Mouse (Mus musculus) hindbrain, postnatal 0 days (tissue): ENCODE results near the gene Pigu. TPM values are rescaled to one million over a fixed set of nuclear protein-coding genes. Genes with fewer than 3 reads are reported as not detected.
A peak's percentile ranks its signal among the peaks of the same experiment; 100 is the strongest.

ENCODE experiments used
- ATAC-seq: fragments of 200-750 bp; cut with Nextera tagmentation; 2 replicates; pipeline ENCODE4 v1.8.0; 2017; ENCODE audit warnings: mild to moderate bottlenecking, moderate TSS enrichment, moderate library complexity
- DNase-seq: peaks from one replicate; pipeline ENCODE4 v3.0.0-alpha.2; 2015; ENCODE audit warnings: low spot score
- H3K27ac ChIP-seq: fragments of 300-500 bp; sonication (generic); 2 replicates; pipeline ENCODE4 v1.5.1; 2014; ENCODE audit warnings: mild to moderate bottlenecking
- H3K27me3 ChIP-seq: fragments of 300-500 bp; sonication (generic); 2 replicates; pipeline ENCODE4 v1.6.1; 2014; ENCODE audit warnings: low read length, mixed read lengths; ENCODE audit not compliant: insufficient read depth
- H3K36me3 ChIP-seq: fragments of 300-500 bp; sonication (generic); 2 replicates; pipeline ENCODE4 v1.6.1; 2014; ENCODE audit warnings: low read length, mixed read lengths; ENCODE audit not compliant: insufficient read depth
- H3K4me1 ChIP-seq: fragments of 300-500 bp; sonication (generic); 2 replicates; pipeline ENCODE4 v1.6.1; 2014; ENCODE audit warnings: antibody characterized with exemption, low read length, mixed read lengths; ENCODE audit not compliant: insufficient read depth
- H3K4me2 ChIP-seq: fragments of 300-500 bp; sonication (generic); 2 replicates; pipeline ENCODE4 v1.6.1; 2014; ENCODE audit warnings: low read depth, mild to moderate bottlenecking, low read length, moderate library complexity, mixed read lengths
- H3K4me3 ChIP-seq: fragments of 300-500 bp; sonication (generic); 2 replicates; pipeline ENCODE4 v1.5.1; 2014; ENCODE audit warnings: low read length
- H3K9ac ChIP-seq: fragments of 300-500 bp; sonication (generic); replicated peaks from 2 replicates; pipeline ENCODE4 v1.6.1; 2014; ENCODE audit warnings: mild to moderate bottlenecking, low read length, moderate library complexity, mixed read lengths
- H3K9me3 ChIP-seq: fragments of 300-500 bp; sonication (generic); 2 replicates; pipeline ENCODE4 v1.6.1; 2016; ENCODE audit warnings: low read length, mixed read lengths
- CTCF ChIP-seq: IDR thresholded peaks from 2 replicates; pipeline ENCODE4 v1.5.1; 2016; ENCODE audit warnings: antibody characterized with exemption, control low read depth, low read depth
- WGBS: fragments of 180-500 bp; shearing (Covaris S2); extraction: QIAGEN DNeasy Blood & Tissue Kit; methylation state at CpG from one replicate; pipeline ENCODE4 v1.1.7; 2014; 5-methylcytosine and 5-hydroxymethylcytosine counted together
- polyA plus RNA-seq: library from polyadenylated mRNA; unstranded; fragments of >200 nt; fragmentation: Nextera tagmentation; extraction: Ambion mirVana; gene quantifications from 2 replicates; pipeline ENCODE4 v1.2.1, GENCODE M21; 2015
- total RNA-seq: library from RNA; depleted of rRNA; stranded (reverse); fragments of >200 nt; gene quantifications from 2 replicates; pipeline ENCODE4 v1.2.3, GENCODE M21; 2014

The Pigu gene
- total and polyA plus RNA-seq, 2 experiments from 2014 or later = 49.7 to 53.3 TPM

DNA sequence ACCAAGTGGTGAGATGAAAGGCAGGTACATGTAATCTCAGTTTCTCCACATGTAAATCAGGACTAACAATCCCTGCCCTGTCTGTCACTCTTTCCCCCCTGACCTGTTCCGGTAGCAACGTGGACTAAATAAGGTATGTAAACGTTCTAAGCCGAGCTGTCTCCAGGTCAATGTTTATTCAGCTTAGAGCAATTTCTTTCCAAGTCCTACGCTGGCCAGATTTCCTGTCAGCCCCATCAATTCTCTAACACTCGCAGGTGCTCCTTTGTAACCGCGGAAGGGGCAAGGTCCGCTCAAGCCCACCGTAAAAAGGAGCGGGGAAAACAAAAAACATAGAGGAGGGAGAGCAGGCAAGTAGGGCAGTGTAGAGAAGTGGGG lies 23.8 kb upstream of the Pigu start:
- no peak for TF ChIP-seq CTCF
- peak; percentile 34 for DNase-seq
- Histone ChIP-seq H3K4me1 (peaks cover 19% of the 10 kb centered on the region), H3K27me3 (no peaks in the 10 kb centered on the region), H3K4me2 (peak overlapping the region; percentile 93), H3K9ac (peak overlapping the region; percentile 97), H3K9me3 (no peaks in the 10 kb centered on the region), H3K36me3 (0 out of 2 replicates have a peak, but pooled peaks cover 4% of the 10 kb centered on the region), H3K27ac (peak overlapping the region; percentile 100), H3K4me3 (peak overlapping the region; percentile 87)
- no peak for ATAC-seq
- 1% methylated on average over 11 of the region's 11 CpGs for WGBS

DNA sequence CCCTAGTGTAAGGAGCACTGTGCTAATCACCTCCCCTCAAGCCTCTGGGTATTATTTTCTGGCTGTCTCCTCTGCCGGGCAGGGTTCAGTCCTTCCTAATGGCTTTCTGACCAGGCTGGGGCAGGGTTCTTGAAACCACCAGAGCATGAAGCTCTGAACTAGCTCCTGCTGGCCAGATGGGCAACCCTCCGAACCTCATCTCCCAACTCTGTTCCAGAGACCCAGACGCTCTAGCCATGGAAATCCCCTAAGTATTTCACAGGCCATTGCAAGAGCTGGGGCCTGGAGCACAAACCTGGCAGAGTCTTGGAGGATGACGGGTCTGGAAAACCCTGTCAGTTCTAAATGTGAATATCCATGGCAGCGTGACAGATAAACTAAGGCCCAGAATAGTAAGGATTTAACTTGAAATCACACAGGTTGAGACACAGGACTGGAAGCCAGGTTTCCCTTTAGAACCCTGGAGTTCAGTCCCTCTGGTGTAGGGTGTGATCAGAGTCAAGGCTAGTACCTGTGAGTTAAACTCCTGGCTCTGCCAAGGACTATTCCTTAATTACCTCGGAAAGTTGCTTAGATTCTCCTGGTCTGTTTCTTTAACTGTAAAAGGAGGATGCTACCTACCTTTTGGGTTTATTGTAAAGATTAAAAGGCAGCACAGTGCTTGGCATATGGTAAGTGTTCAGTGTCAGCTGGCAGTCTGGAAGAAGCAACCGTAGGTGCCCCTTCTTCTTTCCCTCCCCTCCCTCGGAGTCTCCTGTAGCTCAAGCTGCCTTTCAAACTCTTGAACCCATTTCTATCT lies 23.2 kb upstream of the Pigu start, which contains the start of gene Trp53inp2:
TSS of gene Trp53inp2 (plus strand) at position 799 of the 799 bp plus-strand sequence.
- TF ChIP-seq CTCF = no peak
- peaks cover 19% of the 10 kb centered on the region for H3K4me1 ChIP-seq
- no peaks in the 10 kb centered on the region for H3K27me3 ChIP-seq
- peak within 1 kb of the TSS; percentile 87 for H3K4me3 ChIP-seq
- H3K4me2 ChIP-seq = peak within 1 kb of the TSS; percentile 93
- ATAC-seq = no peak
- DNase-seq = peak; percentile 10
- H3K9ac ChIP-seq = peak within 1 kb of the TSS; percentile 97
- H3K36me3 ChIP-seq = no peaks in the 10 kb centered on the region
- WGBS = 32% methylated on average over 8 of the region's 8 CpGs
- peak within 1 kb of the TSS; percentile 100 for H3K27ac ChIP-seq
- H3K9me3 ChIP-seq = no peaks in the 10 kb centered on the region

DNA sequence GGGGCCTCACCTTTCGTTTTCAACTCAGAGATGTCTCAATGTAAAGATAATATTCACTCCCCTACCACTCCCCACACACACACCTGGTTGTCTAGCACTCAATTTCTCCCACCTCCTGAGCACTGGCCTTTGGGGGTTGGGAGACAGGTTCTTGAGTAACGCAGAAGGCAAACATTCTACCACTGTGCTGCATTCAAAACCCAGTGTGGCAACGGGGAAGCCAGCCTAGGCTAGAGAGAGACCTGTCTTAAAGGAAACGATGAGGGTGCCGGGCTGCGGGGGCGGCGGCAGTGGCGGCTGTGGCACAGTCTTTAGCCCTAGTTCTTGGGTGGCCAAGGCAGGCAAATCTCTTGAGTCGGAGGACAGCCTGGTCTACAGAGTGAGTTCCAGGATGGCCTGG lies 19.0 kb upstream of the Pigu start:
- H3K9ac ChIP-seq = no peak overlapping the region
- H3K9me3 ChIP-seq = no peaks in the 10 kb centered on the region
- ATAC-seq (no peak), DNase-seq (no peak)
- no peaks in the 10 kb centered on the region for H3K27me3 ChIP-seq
- H3K4me2 ChIP-seq = no peak overlapping the region
- H3K4me3 ChIP-seq = no peak overlapping the region
- no peak for TF ChIP-seq CTCF
- no peak overlapping the region for H3K27ac ChIP-seq
- WGBS = 75% methylated on average over 10 of the region's 10 CpGs
- 0 out of 2 replicates have a peak, but pooled peaks cover 5% of the 10 kb centered on the region for H3K4me1 ChIP-seq
- no peaks in the 10 kb centered on the region for H3K36me3 ChIP-seq

DNA sequence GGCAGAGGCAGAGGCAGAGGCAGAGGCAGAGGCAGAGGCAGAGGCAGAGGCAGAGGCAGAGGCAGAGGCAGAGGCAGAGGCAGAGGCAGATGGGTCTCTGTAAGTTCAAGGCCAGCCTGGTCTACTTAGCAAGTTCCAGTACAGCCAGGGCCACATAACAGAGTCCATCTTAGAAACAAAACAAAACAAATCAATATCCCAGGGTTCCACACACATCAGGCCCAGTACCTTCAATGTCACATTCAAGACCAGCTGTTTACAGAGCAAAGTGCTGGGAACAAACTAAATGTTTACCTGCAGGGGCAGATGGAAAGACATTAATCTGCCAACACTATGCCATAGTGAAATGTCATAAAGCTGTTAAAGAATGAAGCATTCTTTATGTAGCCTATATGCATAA lies 17.3 kb upstream of the Pigu start:
- Histone ChIP-seq H3K9me3 (no peaks in the 10 kb centered on the region), H3K36me3 (no peaks in the 10 kb centered on the region), H3K9ac (no peak overlapping the region), H3K27ac (no peak overlapping the region), H3K4me3 (no peak overlapping the region), H3K27me3 (no peaks in the 10 kb centered on the region), H3K4me2 (no peak overlapping the region), H3K4me1 (no peaks in the 10 kb centered on the region)
- no peak for ATAC-seq
- DNase-seq = no peak
- TF ChIP-seq CTCF = no peak

DNA sequence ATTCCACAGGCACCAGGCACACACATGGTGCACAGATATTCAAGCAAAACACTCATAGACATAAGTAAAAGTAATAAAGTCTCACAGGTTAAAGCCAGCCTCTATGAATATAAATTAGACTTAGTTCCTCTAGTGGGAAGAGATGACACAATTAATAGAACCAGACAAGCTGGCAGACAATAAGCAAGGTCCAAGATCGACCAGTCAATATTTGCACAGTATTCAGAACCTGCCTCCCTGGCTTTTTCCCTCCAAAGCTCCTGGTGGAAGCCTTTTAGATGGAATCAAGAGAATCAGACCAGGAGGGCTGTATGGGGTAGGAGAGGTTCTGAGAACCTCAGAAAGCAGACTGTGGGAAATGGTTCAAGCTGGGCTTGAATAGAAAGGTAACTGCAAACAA lies 16.7 kb upstream of the Pigu start:
- H3K4me3 ChIP-seq = no peak overlapping the region
- no peak overlapping the region for H3K4me2 ChIP-seq
- H3K27me3 ChIP-seq = no peaks in the 10 kb centered on the region
- H3K36me3 ChIP-seq = no peaks in the 10 kb centered on the region
- ATAC-seq (no peak), DNase-seq (no peak)
- 87% methylated on average over 1 of the region's 1 CpGs for WGBS
- H3K4me1 ChIP-seq = no peaks in the 10 kb centered on the region
- H3K27ac ChIP-seq = no peak overlapping the region
- H3K9ac ChIP-seq = no peak overlapping the region
- no peak for TF ChIP-seq CTCF
- no peaks in the 10 kb centered on the region for H3K9me3 ChIP-seq

DNA sequence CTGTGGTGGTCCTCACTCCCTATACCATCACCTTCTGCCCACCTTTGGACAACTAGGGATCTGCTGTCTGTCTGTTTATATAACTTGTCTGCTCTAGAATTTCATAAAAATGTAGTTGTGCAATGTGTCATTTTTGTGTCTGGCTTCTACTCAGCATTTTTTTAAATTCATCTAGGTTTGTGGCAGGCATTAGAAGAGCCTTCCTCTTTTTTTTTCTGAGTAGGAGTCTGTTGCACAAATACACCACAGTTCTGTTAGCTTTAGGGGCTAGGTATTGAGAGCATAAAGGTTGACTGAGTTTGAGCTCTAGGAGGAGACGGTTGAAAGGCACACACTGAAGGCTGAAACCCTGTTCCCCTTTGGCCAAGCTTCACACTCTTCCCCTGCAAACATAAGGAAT lies 16.1 kb upstream of the Pigu start:
- 81% methylated on average over 1 of the region's 1 CpGs for WGBS
- Histone ChIP-seq H3K36me3 (no peaks in the 10 kb centered on the region), H3K9ac (no peak overlapping the region), H3K4me2 (no peak overlapping the region), H3K27me3 (no peaks in the 10 kb centered on the region), H3K27ac (no peak overlapping the region), H3K4me3 (no peak overlapping the region), H3K9me3 (no peaks in the 10 kb centered on the region), H3K4me1 (no peaks in the 10 kb centered on the region)
- ATAC-seq (no peak), DNase-seq (no peak)
- TF ChIP-seq CTCF = no peak

DNA sequence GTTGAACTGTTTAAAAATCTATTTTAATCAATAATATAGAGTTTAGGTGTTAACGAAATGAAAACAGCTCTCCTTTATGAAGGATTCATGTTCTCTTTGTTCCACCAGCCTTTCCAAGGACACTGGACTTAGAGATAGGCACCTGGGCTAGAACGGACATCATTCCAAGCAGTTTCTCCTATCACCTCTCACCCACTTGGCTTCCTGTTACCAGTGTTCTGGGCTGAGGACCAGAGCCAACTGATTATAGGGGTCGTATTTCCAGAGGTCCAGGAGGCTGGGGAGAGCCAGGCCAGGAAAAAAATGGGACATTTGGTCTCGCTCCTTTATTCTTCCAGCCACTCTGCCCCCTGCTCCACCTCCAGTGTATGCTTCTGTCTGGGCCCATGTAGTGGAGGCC lies 15.2 kb upstream of the Pigu start:
- no peaks in the 10 kb centered on the region for H3K4me1 ChIP-seq
- H3K9ac ChIP-seq = no peak overlapping the region
- ATAC-seq (no peak), DNase-seq (no peak)
- TF ChIP-seq CTCF = no peak
- H3K27me3 ChIP-seq = no peaks in the 10 kb centered on the region
- H3K27ac ChIP-seq = no peak overlapping the region
- no peaks in the 10 kb centered on the region for H3K36me3 ChIP-seq
- no peak overlapping the region for H3K4me3 ChIP-seq
- no peaks in the 10 kb centered on the region for H3K9me3 ChIP-seq
- WGBS = 68% methylated on average over 4 of the region's 4 CpGs
- no peak overlapping the region for H3K4me2 ChIP-seq
